Mouse (Mus musculus) urinary bladder, postnatal 10 days (tissue): ENCODE results near the gene Ehd3.
A peak's percentile ranks its signal among the peaks of the same experiment; 100 is the strongest.

ENCODE experiments used
- DNase-seq: peaks from one replicate; pipeline ENCODE4 v3.0.0; 2022; ENCODE audit warnings: low spot score

Gene Ehd3

GRCm38 (mm10) chr17:73803521-73804184 is at the start of gene Ehd3:
Gene Ehd3, plus strand, starts transcription at chr17:73804134.
- DNase-seq, result no peak

GRCm38 (mm10) chr17:73770964-73771363 is 33.0 kb upstream of the Ehd3 start:
- DNase-seq, result no peak

GRCm38 (mm10) chr17:73786642-73787311 is 17.2 kb upstream of the Ehd3 start:
- no peak for DNase-seq

- no peak for DNase-seq
Observed at GRCm38 (mm10) chr17:73790284-73791020, 13.5 kb upstream of the Ehd3 start.

GRCm38 (mm10) chr17:73796789-73797188 is 7.1 kb upstream of the Ehd3 start:
- no peak for DNase-seq

- DNase-seq, result no peak
Observed at GRCm38 (mm10) chr17:73797706-73798105, 6.2 kb upstream of the Ehd3 start.

- DNase-seq, result peak; percentile 32
Observed at GRCm38 (mm10) chr17:73804592-73805271, 798 bp downstream of the Ehd3 start.

GRCm38 (mm10) chr17:73806331-73806730 is 2.4 kb downstream of the Ehd3 start:
- no peak for DNase-seq

GRCm38 (mm10) chr17:73807211-73807610 is 3.3 kb downstream of the Ehd3 start:
- DNase-seq, result no peak

- no peak for DNase-seq
Observed at GRCm38 (mm10) chr17:73808431-73808830, 4.5 kb downstream of the Ehd3 start.

- no peak for DNase-seq
Observed at GRCm38 (mm10) chr17:73810801-73811200, 6.9 kb downstream of the Ehd3 start.

GRCm38 (mm10) chr17:73811566-73811965 is 7.6 kb downstream of the Ehd3 start:
- no peak for DNase-seq

GRCm38 (mm10) chr17:73813031-73813660 is 9.2 kb downstream of the Ehd3 start:
- no peak for DNase-seq

- no peak for DNase-seq
Observed at GRCm38 (mm10) chr17:73814500-73815190, 10.7 kb downstream of the Ehd3 start.

- no peak for DNase-seq
Observed at GRCm38 (mm10) chr17:73817697-73818380, 13.9 kb downstream of the Ehd3 start.

- no peak for DNase-seq
Observed at GRCm38 (mm10) chr17:73818936-73819335, 15.0 kb downstream of the Ehd3 start.

- DNase-seq, result no peak
Observed at GRCm38 (mm10) chr17:73820726-73821125, 16.8 kb downstream of the Ehd3 start.

- DNase-seq, result no peak
Observed at GRCm38 (mm10) chr17:73822255-73822654, 18.3 kb downstream of the Ehd3 start.

- no peak for DNase-seq
Observed at GRCm38 (mm10) chr17:73823121-73824021, 19.4 kb downstream of the Ehd3 start.

GRCm38 (mm10) chr17:73824022-73824340 is 20.0 kb downstream of the Ehd3 start:
- DNase-seq, result no peak
